Mouse (Mus musculus) midbrain, embryonic 13.5 days (tissue): Measurements from ENCODE around the gene Zbtb43. TPM values are rescaled to one million over a fixed set of nuclear protein-coding genes. Genes with fewer than 3 reads are reported as not detected.
A peak's percentile ranks its signal among the peaks of the same experiment; 100 is the strongest.

Experiments
- ATAC-seq: fragments of 200-750 bp; cut with Nextera tagmentation; 2 replicates; pipeline ENCODE4 v1.8.0; 2017; ENCODE audit warnings: mild to moderate bottlenecking, moderate TSS enrichment, moderate library complexity
- H3K27ac ChIP-seq: fragments of 300-500 bp; sonication (generic); 2 replicates; pipeline ENCODE4 v1.5.1; 2015; ENCODE audit warnings: inconsistent platforms, mild to moderate bottlenecking, moderate library complexity
- H3K27me3 ChIP-seq: fragments of 300-500 bp; sonication (generic); 2 replicates; pipeline ENCODE4 v1.6.1; 2015; ENCODE audit warnings: mild to moderate bottlenecking, inconsistent platforms
- H3K36me3 ChIP-seq: fragments of 300-500 bp; sonication (generic); 2 replicates; pipeline ENCODE4 v1.6.1; 2015; ENCODE audit warnings: mild to moderate bottlenecking, inconsistent platforms
- H3K4me1 ChIP-seq: fragments of 300-500 bp; sonication (generic); replicated peaks from 2 replicates; pipeline ENCODE4 v1.6.1; 2015; ENCODE audit warnings: inconsistent platforms
- H3K4me2 ChIP-seq: fragments of 300-500 bp; sonication (generic); replicated peaks from 2 replicates; pipeline ENCODE4 v1.6.1; 2015; ENCODE audit warnings: moderate library complexity, mild to moderate bottlenecking, inconsistent platforms
- H3K4me3 ChIP-seq: fragments of 300-500 bp; sonication (generic); replicated peaks from 2 replicates; pipeline ENCODE4 v1.5.1; 2015; ENCODE audit warnings: mild to moderate bottlenecking, inconsistent platforms
- H3K9ac ChIP-seq: fragments of 300-500 bp; sonication (generic); replicated peaks from 2 replicates; pipeline ENCODE4 v1.6.1; 2015; ENCODE audit warnings: mild to moderate bottlenecking, inconsistent platforms
- H3K9me3 ChIP-seq: fragments of 300-500 bp; sonication (generic); 2 replicates; pipeline ENCODE4 v1.6.1; 2016; ENCODE audit warnings: mild to moderate bottlenecking, inconsistent platforms
- WGBS: fragments of 180-500 bp; shearing (Covaris S2); methylation state at CpG from one replicate; pipeline ENCODE4 v1.1.7; 2015; 5-methylcytosine and 5-hydroxymethylcytosine counted together
- polyA plus RNA-seq: library from polyadenylated mRNA; unstranded; fragments of >200 nt; fragmentation: Nextera tagmentation; extraction: Ambion mirVana; gene quantifications from 2 replicates; pipeline ENCODE4 v1.2.1, GENCODE M21; 2015

Gene Zbtb43
- polyA plus RNA-seq, 1 experiment from 2014 or later = 29.7 TPM

DNA sequence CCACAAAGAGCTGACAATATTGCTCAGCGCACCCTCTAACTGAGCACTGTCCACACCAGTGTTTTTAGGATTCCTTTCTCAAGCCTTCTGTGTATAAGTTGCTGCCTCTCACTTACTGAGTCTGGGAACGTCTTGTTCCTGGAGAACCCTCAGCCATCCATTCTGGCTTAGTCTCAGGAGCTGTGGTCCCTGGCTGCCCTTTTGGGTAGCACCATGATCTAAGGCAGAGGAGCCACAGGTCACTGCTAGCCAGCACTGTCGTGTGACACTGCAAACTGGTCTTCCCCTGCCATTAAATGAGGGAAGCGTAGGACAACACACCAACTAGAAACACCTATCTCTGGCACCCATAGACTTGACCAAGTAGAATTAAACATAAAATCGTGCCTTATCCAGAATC lies 15.6 kb downstream of the Zbtb43 start:
- Histone ChIP-seq H3K4me3 (no peak overlapping the region), H3K4me2 (no peak overlapping the region), H3K4me1 (peaks cover 14% of the 10 kb centered on the region), H3K27ac (no peak overlapping the region), H3K36me3 (peaks cover 73% of the 10 kb centered on the region), H3K27me3 (no peaks in the 10 kb centered on the region), H3K9ac (no peak overlapping the region), H3K9me3 (no peaks in the 10 kb centered on the region)
- no peak for ATAC-seq
- WGBS = 91% methylated on average over 5 of the region's 5 CpGs

DNA sequence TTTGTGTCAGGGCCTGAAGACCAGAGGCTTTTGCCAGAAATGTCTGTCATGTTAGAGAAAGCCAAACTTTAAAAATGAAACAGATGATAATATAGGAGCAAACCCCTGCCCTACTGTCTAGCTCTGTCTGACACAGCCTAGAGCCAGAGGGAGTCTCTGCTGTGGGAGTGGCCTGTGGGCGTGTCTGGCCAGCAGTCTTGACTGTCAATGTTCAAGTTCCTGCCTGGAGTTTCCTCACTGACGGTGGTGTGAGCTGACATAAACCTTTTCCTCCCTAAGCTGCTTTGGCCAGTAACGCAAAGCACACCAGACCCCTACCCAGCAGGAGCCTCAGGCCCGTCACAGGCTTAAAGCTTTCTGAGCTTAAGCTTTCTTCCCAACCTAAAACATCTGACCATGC lies 16.2 kb downstream of the Zbtb43 start:
- Histone ChIP-seq H3K27ac (no peak overlapping the region), H3K4me2 (no peak overlapping the region), H3K36me3 (peaks cover 71% of the 10 kb centered on the region), H3K9me3 (no peaks in the 10 kb centered on the region), H3K27me3 (no peaks in the 10 kb centered on the region), H3K4me1 (peaks cover 14% of the 10 kb centered on the region), H3K9ac (no peak overlapping the region), H3K4me3 (no peak overlapping the region)
- no peak for ATAC-seq
- 57% methylated on average over 4 of the region's 4 CpGs for WGBS

GRCm38 (mm10) chr2:33451038-33451978 lies 17.1 kb downstream of the Zbtb43 start:
- no peak overlapping the region for H3K9ac ChIP-seq
- H3K27me3 ChIP-seq = no peaks in the 10 kb centered on the region
- ATAC-seq = no peak
- WGBS = 89% methylated on average over 11 of the region's 11 CpGs
- peaks cover 71% of the 10 kb centered on the region for H3K36me3 ChIP-seq
- H3K27ac ChIP-seq = no peak overlapping the region
- H3K4me2 ChIP-seq = no peak overlapping the region
- H3K4me1 ChIP-seq = peaks cover 14% of the 10 kb centered on the region
- no peak overlapping the region for H3K4me3 ChIP-seq
- H3K9me3 ChIP-seq = no peaks in the 10 kb centered on the region

GRCm38 (mm10) chr2:33449119-33449873 lies 19.1 kb downstream of the Zbtb43 start:
- ATAC-seq = no peak
- Histone ChIP-seq H3K9me3 (no peaks in the 10 kb centered on the region), H3K4me3 (no peak overlapping the region), H3K27ac (no peak overlapping the region), H3K27me3 (no peaks in the 10 kb centered on the region), H3K9ac (no peak overlapping the region), H3K4me1 (peaks cover 17% of the 10 kb centered on the region), H3K36me3 (peaks cover 50% of the 10 kb centered on the region), H3K4me2 (no peak overlapping the region)
- 93% methylated on average over 22 of the region's 22 CpGs for WGBS

GRCm38 (mm10) chr2:33446796-33447195 lies 21.6 kb downstream of the Zbtb43 start:
- Histone ChIP-seq H3K4me3 (no peak overlapping the region), H3K27ac (no peak overlapping the region), H3K9me3 (no peaks in the 10 kb centered on the region), H3K36me3 (peaks cover 28% of the 10 kb centered on the region), H3K4me1 (0 out of 2 replicates have a peak, but pooled peaks cover 4% of the 10 kb centered on the region), H3K27me3 (no peaks in the 10 kb centered on the region), H3K4me2 (no peak overlapping the region), H3K9ac (no peak overlapping the region)
- ATAC-seq = no peak
- 65% methylated on average over 1 of the region's 1 CpGs for WGBS

- ATAC-seq = no peak
- Histone ChIP-seq H3K27me3 (0 out of 2 replicates have a peak, but pooled peaks cover 2% of the 10 kb centered on the region), H3K4me3 (no peak overlapping the region), H3K36me3 (peaks cover 19% of the 10 kb centered on the region), H3K27ac (no peak overlapping the region), H3K9ac (no peak overlapping the region), H3K4me2 (no peak overlapping the region), H3K4me1 (peaks cover 8% of the 10 kb centered on the region), H3K9me3 (no peaks in the 10 kb centered on the region)
- WGBS = 90% methylated on average over 5 of the region's 5 CpGs
Measured at GRCm38 (mm10) chr2:33445741-33446140, 22.6 kb downstream of the Zbtb43 start.

GRCm38 (mm10) chr2:33444862-33445261 lies 23.5 kb downstream of the Zbtb43 start:
- no peak overlapping the region for H3K9ac ChIP-seq

DNA sequence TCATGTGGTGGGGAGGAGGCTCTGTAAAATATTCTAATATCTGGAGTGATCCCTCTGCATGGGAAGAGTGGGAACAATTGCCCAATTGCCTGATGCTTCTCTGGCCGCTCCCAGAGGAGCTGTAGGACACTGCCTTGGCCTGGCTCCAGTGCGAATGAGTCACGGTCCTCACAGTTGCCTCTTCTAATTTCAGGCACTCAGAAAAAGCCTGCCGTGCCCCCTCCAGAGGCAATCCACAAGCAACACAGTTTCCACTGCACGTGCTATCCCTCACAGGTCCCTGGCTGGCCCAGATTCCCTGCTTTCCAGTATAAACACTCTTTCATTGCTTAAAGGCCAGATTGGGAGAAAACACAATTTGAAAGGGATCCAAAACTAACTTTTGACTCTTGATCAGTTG lies 24.0 kb downstream of the Zbtb43 start:
- no peaks in the 10 kb centered on the region for H3K9me3 ChIP-seq
- ATAC-seq = peak; percentile 57
- H3K27me3 ChIP-seq = 0 out of 2 replicates have a peak, but pooled peaks cover 4% of the 10 kb centered on the region
- no peak overlapping the region for H3K4me3 ChIP-seq
- WGBS = 43% methylated on average over 5 of the region's 5 CpGs
- H3K36me3 ChIP-seq = peaks cover 11% of the 10 kb centered on the region
- H3K27ac ChIP-seq = no peak overlapping the region
- peaks cover 22% of the 10 kb centered on the region for H3K4me1 ChIP-seq
- no peak overlapping the region for H3K9ac ChIP-seq
- no peak overlapping the region for H3K4me2 ChIP-seq

More at GRCm38 (mm10) chr2:33444862-33445261, 23.5 kb downstream of the Zbtb43 start:
- no peak overlapping the region for H3K4me2 ChIP-seq
- no peaks in the 10 kb centered on the region for H3K9me3 ChIP-seq
- peaks cover 17% of the 10 kb centered on the region for H3K4me1 ChIP-seq
- no peak for ATAC-seq
- H3K27me3 ChIP-seq = 0 out of 2 replicates have a peak, but pooled peaks cover 4% of the 10 kb centered on the region
- H3K27ac ChIP-seq = no peak overlapping the region
- H3K4me3 ChIP-seq = no peak overlapping the region
- H3K36me3 ChIP-seq = peaks cover 16% of the 10 kb centered on the region

DNA sequence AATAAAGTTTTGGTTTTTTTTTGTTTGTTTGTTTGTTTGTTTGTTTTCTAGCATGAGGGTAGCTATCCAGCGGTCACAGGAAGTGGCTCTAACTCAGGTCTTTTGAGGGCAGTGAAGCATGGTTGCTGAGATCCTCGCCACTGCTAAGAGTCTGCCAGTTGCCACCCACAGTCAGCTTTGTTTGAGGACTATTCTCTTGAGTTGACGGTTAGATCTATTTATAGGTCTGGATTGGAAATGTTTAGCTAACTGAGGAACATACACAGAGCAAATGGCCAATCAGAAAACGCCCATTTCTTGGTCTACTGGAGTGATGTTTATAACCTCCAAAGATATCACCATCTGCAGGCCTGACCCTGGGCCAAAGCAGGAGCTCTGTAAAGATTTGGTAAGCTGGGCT lies 25.7 kb downstream of the Zbtb43 start:
- ATAC-seq = no peak
- no peaks in the 10 kb centered on the region for H3K9me3 ChIP-seq
- peaks cover 31% of the 10 kb centered on the region for H3K4me1 ChIP-seq
- H3K4me2 ChIP-seq = no peak overlapping the region
- H3K36me3 ChIP-seq = no peaks in the 10 kb centered on the region; the same call in 1 of the 2 replicates
- H3K4me3 ChIP-seq = no peak overlapping the region
- WGBS = 57% methylated on average over 4 of the region's 4 CpGs
- peaks cover 9% of the 10 kb centered on the region; the same call in 1 of the 2 replicates for H3K27me3 ChIP-seq
- H3K27ac ChIP-seq = no peak overlapping the region
- H3K9ac ChIP-seq = no peak overlapping the region

- Histone ChIP-seq H3K9ac (no peak overlapping the region), H3K4me3 (no peak overlapping the region), H3K4me2 (no peak overlapping the region), H3K4me1 (peaks cover 45% of the 10 kb centered on the region), H3K36me3 (no peaks in the 10 kb centered on the region), H3K27ac (no peak overlapping the region), H3K9me3 (no peaks in the 10 kb centered on the region), H3K27me3 (peaks cover 9% of the 10 kb centered on the region; the same call in 1 of the 2 replicates)
- WGBS = 31% methylated on average over 4 of the region's 4 CpGs
- ATAC-seq = no peak
Measured at GRCm38 (mm10) chr2:33440893-33441292, 27.5 kb downstream of the Zbtb43 start.

- Histone ChIP-seq H3K9me3 (no peaks in the 10 kb centered on the region), H3K36me3 (no peaks in the 10 kb centered on the region), H3K27me3 (peaks cover 11% of the 10 kb centered on the region; the same call in 1 of the 2 replicates), H3K4me1 (peaks cover 53% of the 10 kb centered on the region), H3K4me2 (no peak overlapping the region), H3K4me3 (no peak overlapping the region), H3K9ac (0 out of 2 replicates have a peak overlapping the region, but pooled peaks have one; percentile 26), H3K27ac (no peak overlapping the region)
- no peak for ATAC-seq
- WGBS = 20% methylated on average over 9 of the region's 9 CpGs
Measured at GRCm38 (mm10) chr2:33439980-33440670, 28.2 kb downstream of the Zbtb43 start.
